Mouse (Mus musculus) heart, embryonic 16.5 days (tissue): ENCODE measurements at regions not wholly inside any gene's neighbourhood (a gene's known extent, or its start where the extent isn't known, plus 50 kb on each side); places are given as distances from the start of the nearest gene placed in this dataset.

Experiments used
- ATAC-seq: fragments of 200-750 bp; cut with Nextera tagmentation; replicated peaks from 2 replicates; pipeline ENCODE4 v1.8.0; 2017; ENCODE audit warnings: moderate number of reproducible peaks; ENCODE audit not compliant: insufficient read depth, low FRiP score; ENCODE audit errors: extremely low read depth
- H3K27ac ChIP-seq: fragments of 300-500 bp; sonication (generic); 2 replicates; pipeline ENCODE4 v1.5.1; 2014; ENCODE audit warnings: mild to moderate bottlenecking, low read length, control low read depth, moderate library complexity
- H3K27me3 ChIP-seq: fragments of 300-500 bp; sonication (generic); 2 replicates; pipeline ENCODE4 v1.6.1; 2014; ENCODE audit warnings: low read length, mixed read lengths; ENCODE audit not compliant: control insufficient read depth, insufficient read depth
- H3K36me3 ChIP-seq: fragments of 300-500 bp; sonication (generic); 2 replicates; pipeline ENCODE4 v1.6.1; 2014; ENCODE audit not compliant: control insufficient read depth, insufficient read depth
- H3K4me1 ChIP-seq: fragments of 300-500 bp; sonication (generic); 2 replicates; pipeline ENCODE4 v1.6.1; 2014; ENCODE audit warnings: low read length, mixed read lengths; ENCODE audit not compliant: control insufficient read depth, insufficient read depth
- H3K4me2 ChIP-seq: fragments of 300-500 bp; sonication (generic); 2 replicates; pipeline ENCODE4 v1.6.1; 2014; ENCODE audit warnings: low read depth, mild to moderate bottlenecking, control low read depth, low read length
- H3K4me3 ChIP-seq: fragments of 300-500 bp; sonication (generic); 2 replicates; pipeline ENCODE4 v1.5.1; 2014; ENCODE audit warnings: mild to moderate bottlenecking, control low read depth, low read length
- H3K9ac ChIP-seq: fragments of 300-500 bp; sonication (generic); 2 replicates; pipeline ENCODE4 v1.6.1; 2014; ENCODE audit warnings: low read length, control low read depth
- H3K9me3 ChIP-seq: fragments of 300-500 bp; sonication (generic); replicated peaks from 2 replicates; pipeline ENCODE4 v1.6.1; 2016; ENCODE audit warnings: low read length; ENCODE audit not compliant: control insufficient read depth
- WGBS: fragments of 180-500 bp; shearing (Covaris S2); extraction: QIAGEN DNeasy Blood & Tissue Kit; methylation state at CpG from one replicate; pipeline ENCODE4 v1.1.7; 2014; 5-methylcytosine and 5-hydroxymethylcytosine counted together

GRCm38 (mm10) chr1:72033941-72034340 lies 178.2 kb downstream of the Mreg start:
- Histone ChIP-seq H3K36me3 (no peaks in the 10 kb centered on the region), H3K9me3 (no peaks in the 10 kb centered on the region), H3K9ac (no peak overlapping the region), H3K4me3 (no peak overlapping the region), H3K27me3 (no peaks in the 10 kb centered on the region), H3K4me1 (no peaks in the 10 kb centered on the region), H3K4me2 (no peak overlapping the region), H3K27ac (no peak overlapping the region)
- no peak for ATAC-seq
- 88% methylated on average over 2 of the region's 2 CpGs for WGBS

GRCm38 (mm10) chr1:72032214-72032613 lies 179.9 kb downstream of the Mreg start:
- H3K9ac ChIP-seq = no peak overlapping the region
- H3K27ac ChIP-seq = no peak overlapping the region
- no peak overlapping the region for H3K4me2 ChIP-seq
- no peaks in the 10 kb centered on the region for H3K4me1 ChIP-seq
- ATAC-seq = no peak
- H3K27me3 ChIP-seq = no peaks in the 10 kb centered on the region
- H3K4me3 ChIP-seq = no peak overlapping the region
- H3K36me3 ChIP-seq = no peaks in the 10 kb centered on the region
- WGBS = 61% methylated on average over 4 of the region's 4 CpGs
- H3K9me3 ChIP-seq = no peaks in the 10 kb centered on the region

GRCm38 (mm10) chr1:72030763-72031405 lies 181.2 kb downstream of the Mreg start:
- Histone ChIP-seq H3K27me3 (no peaks in the 10 kb centered on the region), H3K4me2 (no peak overlapping the region), H3K9me3 (no peaks in the 10 kb centered on the region), H3K4me1 (no peaks in the 10 kb centered on the region), H3K9ac (no peak overlapping the region), H3K36me3 (no peaks in the 10 kb centered on the region), H3K4me3 (no peak overlapping the region), H3K27ac (no peak overlapping the region)
- ATAC-seq = no peak
- 61% methylated on average over 8 of the region's 8 CpGs for WGBS

- H3K27me3 ChIP-seq = no peaks in the 10 kb centered on the region
- no peak overlapping the region for H3K4me3 ChIP-seq
- H3K4me2 ChIP-seq = no peak overlapping the region
- H3K9ac ChIP-seq = no peak overlapping the region
- no peaks in the 10 kb centered on the region for H3K4me1 ChIP-seq
- no peaks in the 10 kb centered on the region for H3K36me3 ChIP-seq
- H3K9me3 ChIP-seq = no peaks in the 10 kb centered on the region
- 64% methylated on average over 6 of the region's 6 CpGs for WGBS
- no peak overlapping the region for H3K27ac ChIP-seq
- no peak for ATAC-seq
Observed at GRCm38 (mm10) chr1:72029625-72030024, 182.5 kb downstream of the Mreg start.

- H3K9ac ChIP-seq = no peak overlapping the region
- H3K4me1 ChIP-seq = no peaks in the 10 kb centered on the region
- no peak overlapping the region for H3K27ac ChIP-seq
- no peak for ATAC-seq
- H3K9me3 ChIP-seq = no peaks in the 10 kb centered on the region
- no peak overlapping the region for H3K4me3 ChIP-seq
- no peaks in the 10 kb centered on the region for H3K27me3 ChIP-seq
- no peaks in the 10 kb centered on the region for H3K36me3 ChIP-seq
- H3K4me2 ChIP-seq = no peak overlapping the region
- 86% methylated on average over 4 of the region's 4 CpGs for WGBS
Observed at GRCm38 (mm10) chr1:72026861-72027260, 185.2 kb downstream of the Mreg start.

GRCm38 (mm10) chr1:72022631-72023030 lies 189.5 kb downstream of the Mreg start:
- H3K4me1 ChIP-seq = 0 out of 2 replicates have a peak, but pooled peaks cover 5% of the 10 kb centered on the region
- H3K9me3 ChIP-seq = no peaks in the 10 kb centered on the region
- no peak overlapping the region for H3K9ac ChIP-seq
- H3K27ac ChIP-seq = no peak overlapping the region
- H3K4me3 ChIP-seq = no peak overlapping the region
- no peaks in the 10 kb centered on the region for H3K36me3 ChIP-seq
- 66% methylated on average over 3 of the region's 3 CpGs for WGBS
- no peak for ATAC-seq
- H3K4me2 ChIP-seq = no peak overlapping the region
- H3K27me3 ChIP-seq = no peaks in the 10 kb centered on the region

GRCm38 (mm10) chr1:72018479-72019222 lies 193.5 kb downstream of the Mreg start:
- H3K9me3 ChIP-seq = no peaks in the 10 kb centered on the region
- peaks cover 13% of the 10 kb centered on the region for H3K4me1 ChIP-seq
- H3K4me3 ChIP-seq = no peak overlapping the region
- 62% methylated on average over 4 of the region's 4 CpGs for WGBS
- H3K27ac ChIP-seq = no peak overlapping the region
- H3K4me2 ChIP-seq = no peak overlapping the region
- ATAC-seq = no peak
- H3K36me3 ChIP-seq = no peaks in the 10 kb centered on the region
- H3K9ac ChIP-seq = no peak overlapping the region
- no peaks in the 10 kb centered on the region for H3K27me3 ChIP-seq

- Histone ChIP-seq H3K4me3 (no peak overlapping the region), H3K36me3 (no peaks in the 10 kb centered on the region), H3K4me1 (peaks cover 13% of the 10 kb centered on the region), H3K4me2 (no peak overlapping the region), H3K9me3 (no peaks in the 10 kb centered on the region), H3K9ac (no peak overlapping the region), H3K27ac (no peak overlapping the region), H3K27me3 (no peaks in the 10 kb centered on the region)
- ATAC-seq = no peak
- 74% methylated on average over 1 of the region's 1 CpGs for WGBS
Observed at GRCm38 (mm10) chr1:72017814-72018478, 194.2 kb downstream of the Mreg start.

- H3K27ac ChIP-seq = peak overlapping the region; percentile 27; the same call in 1 of the 2 replicates
- peaks cover 13% of the 10 kb centered on the region for H3K4me1 ChIP-seq
- no peak for ATAC-seq
- no peak overlapping the region for H3K9ac ChIP-seq
- H3K4me3 ChIP-seq = no peak overlapping the region
- no peaks in the 10 kb centered on the region for H3K9me3 ChIP-seq
- 74% methylated on average over 4 of the region's 4 CpGs for WGBS
- H3K4me2 ChIP-seq = no peak overlapping the region
- no peaks in the 10 kb centered on the region for H3K36me3 ChIP-seq
- no peaks in the 10 kb centered on the region for H3K27me3 ChIP-seq
Observed at GRCm38 (mm10) chr1:72015471-72015870, 196.6 kb downstream of the Mreg start.
